Mouse (Mus musculus) cerebellum, adult 2 months (tissue): ENCODE measurements around the gene Otop3. TPM values are rescaled to one million over a fixed set of nuclear protein-coding genes. Genes with fewer than 3 reads are reported as not detected.
A peak's percentile ranks its signal among the peaks of the same experiment; 100 is the strongest.

ENCODE experiments used
- DNase-seq, 2 experiments: peaks; one replicate each; pipeline ENCODE4 v3.0.0; 2021
- H3K27ac ChIP-seq: fragments of 200-500 bp; 2 replicates; pipeline ENCODE4 v1.5.1; 2012; ENCODE audit warnings: low read length, control low read depth, inconsistent platforms; ENCODE audit not compliant: insufficient read depth
- H3K27me3 ChIP-seq: fragments of 200-500 bp; 2 replicates; pipeline ENCODE4 v1.6.1; 2012; ENCODE audit warnings: inconsistent platforms, mild to moderate bottlenecking, low read length, moderate library complexity; ENCODE audit not compliant: control insufficient read depth, insufficient read depth
- H3K4me1 ChIP-seq: fragments of 200-500 bp; 2 replicates; pipeline ENCODE4 v1.6.1; 2011; ENCODE audit warnings: low read length; ENCODE audit not compliant: control insufficient read depth, insufficient read depth
- H3K4me3 ChIP-seq: fragments of 200-500 bp; replicated peaks from 2 replicates; pipeline ENCODE3; 2011; ENCODE audit warnings: mild to moderate bottlenecking, low read depth, low read length, control low read depth; ENCODE audit not compliant: insufficient read depth
- CTCF ChIP-seq: fragments of 200-500 bp; IDR thresholded peaks from 2 replicates; pipeline ENCODE4 v1.5.1; 2011; ENCODE audit warnings: low read depth, mild to moderate bottlenecking, control low read depth, low read length, moderate library complexity, borderline replicate concordance; ENCODE audit not compliant: insufficient read depth
- POLR2A ChIP-seq: fragments of 200-500 bp; IDR thresholded peaks from 2 replicates; pipeline ENCODE4 v1.6.1; 2011; ENCODE audit warnings: low read length, control low read depth, borderline replicate concordance; ENCODE audit not compliant: insufficient read depth
- WGBS: fragments of 180-500 bp; shearing (Covaris S2); methylation state at CpG from one replicate; pipeline ENCODE4 v1.1.7; 2018; 5-methylcytosine and 5-hydroxymethylcytosine counted together
- polyA plus RNA-seq: library from polyadenylated mRNA; depleted of rRNA; stranded (reverse); fragments of >200 nt; gene quantifications from 2 replicates; pipeline ENCODE4 v1.2.3, GENCODE M21; 2012

The Otop3 gene
- polyA plus RNA-seq, 1 experiment: 0.11 TPM

- WGBS: 15% methylated on average over 5 of the region's 5 CpGs
- H3K4me3 ChIP-seq: no peak overlapping the region
- H3K27me3 ChIP-seq: no peaks in the 10 kb centered on the region
- no peak for TF ChIP-seq POLR2A
- peak; percentile 61; the same call in 1 of the 2 replicates for TF ChIP-seq CTCF
- peak; percentile 82 to 84 for DNase-seq
- H3K4me1 ChIP-seq: peaks cover 12% of the 10 kb centered on the region; the same call in 1 of the 2 replicates
- no peak overlapping the region for H3K27ac ChIP-seq
Measured at GRCm38 (mm10) chr11:115358468-115358867, 23.9 kb downstream of the Otop3 start.

- Histone ChIP-seq H3K4me1 (peaks cover 18% of the 10 kb centered on the region), H3K4me3 (no peak overlapping the region), H3K27me3 (no peaks in the 10 kb centered on the region), H3K27ac (no peak overlapping the region)
- TF ChIP-seq POLR2A (no peak), CTCF (no peak)
- DNase-seq: peak in 1 of 2 experiments; percentile 40
- 39% methylated on average over 3 of the region's 3 CpGs for WGBS
Measured at GRCm38 (mm10) chr11:115359293-115359692, 24.8 kb downstream of the Otop3 start.

- WGBS: 42% methylated on average over 6 of the region's 6 CpGs
- H3K27ac ChIP-seq: no peak overlapping the region
- TF ChIP-seq POLR2A (no peak), CTCF (no peak)
Measured at GRCm38 (mm10) chr11:115359726-115360125, 25.2 kb downstream of the Otop3 start.

GRCm38 (mm10) chr11:115364136-115364535 is 29.6 kb downstream of the Otop3 start:
- WGBS: 71% methylated on average over 3 of the region's 3 CpGs
- Histone ChIP-seq H3K27me3 (no peaks in the 10 kb centered on the region), H3K4me1 (peaks cover 20% of the 10 kb centered on the region), H3K4me3 (no peak overlapping the region), H3K27ac (no peak overlapping the region)
- peak; percentile 39 to 45 for DNase-seq
- no peak for TF ChIP-seq CTCF
- no peak for TF ChIP-seq POLR2A

More at GRCm38 (mm10) chr11:115359726-115360125, 25.2 kb downstream of the Otop3 start:
- no peaks in the 10 kb centered on the region for H3K27me3 ChIP-seq
- peaks cover 18% of the 10 kb centered on the region for H3K4me1 ChIP-seq
- H3K4me3 ChIP-seq: no peak overlapping the region
- DNase-seq: no peak

- Histone ChIP-seq H3K27ac (peak overlapping the region; percentile 25; the same call in 1 of the 2 replicates), H3K4me1 (peaks cover 18% of the 10 kb centered on the region), H3K27me3 (no peaks in the 10 kb centered on the region), H3K4me3 (peak overlapping the region; percentile 63)
- peak; percentile 58 to 60 for DNase-seq
- TF ChIP-seq POLR2A: no peak
- TF ChIP-seq CTCF: no peak
- 24% methylated on average over 7 of the region's 7 CpGs for WGBS
Measured at GRCm38 (mm10) chr11:115366039-115366705, 31.6 kb downstream of the Otop3 start.

- no peaks in the 10 kb centered on the region for H3K27me3 ChIP-seq
- peak overlapping the region; percentile 82 for H3K27ac ChIP-seq
- peak overlapping the region; percentile 63 for H3K4me3 ChIP-seq
- TF ChIP-seq POLR2A (peak; percentile 27; the same call in 1 of the 2 replicates), CTCF (no peak)
- peak; percentile 71 to 79 for DNase-seq
- H3K4me1 ChIP-seq: peaks cover 16% of the 10 kb centered on the region
- 1% methylated on average over 28 of the region's 28 CpGs for WGBS
Measured at GRCm38 (mm10) chr11:115366706-115367394, 32.3 kb downstream of the Otop3 start.

- under 1% methylated on average over 39 of the region's 39 CpGs for WGBS
- peak; percentile 91 to 92 for DNase-seq
Measured at GRCm38 (mm10) chr11:115367395-115367944, 32.9 kb downstream of the Otop3 start, which contains the start of gene Hid1. Gene Hid1 (minus strand): TSS chr11:115367756.

More at GRCm38 (mm10) chr11:115367395-115367944, 32.9 kb downstream of the Otop3 start, which contains the start of gene Hid1:
- Histone ChIP-seq H3K27me3 (no peaks in the 10 kb centered on the region), H3K4me3 (peak within 1 kb of the TSS; percentile 63), H3K27ac (peak within 1 kb of the TSS; percentile 82), H3K4me1 (peaks cover 15% of the 10 kb centered on the region)
- TF ChIP-seq CTCF (no peak), POLR2A (peak; percentile 80; the same call in 1 of the 2 replicates)
